Mouse (Mus musculus): ENCODE results near the gene Cd59a.
A peak's percentile ranks its signal among the peaks of the same experiment; 100 is the strongest.

DNA sequence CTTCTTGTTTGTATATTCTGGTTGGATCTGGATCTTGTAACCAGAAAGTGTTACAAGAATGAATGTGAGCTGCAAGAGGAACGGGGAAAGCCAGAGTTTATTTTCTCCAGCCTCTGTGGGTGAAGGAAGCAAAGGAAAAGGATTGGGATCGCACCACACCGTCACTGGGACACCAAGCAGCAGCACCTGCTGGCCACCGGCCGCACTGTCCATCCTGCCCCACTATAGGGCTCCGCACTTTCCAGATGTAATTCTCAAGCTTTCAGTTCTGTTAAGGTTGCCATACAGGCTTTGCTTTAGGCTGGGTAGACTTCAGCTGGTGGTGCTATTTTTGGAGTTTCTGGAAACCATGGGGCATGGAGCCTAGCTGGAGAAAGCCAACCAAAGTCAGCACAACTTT is 24.7 kb downstream of the Cd59a start:
- TF ChIP-seq CTCF (conservative IDR thresholded peaks at IDR 0.05; ENCODE audit: insufficient read depth, insufficient read length, low read depth, low read length) (0 out of 2 replicates have a peak, but pooled peaks have one; percentile 12), POLR2A (IDR thresholded peaks at IDR 0.05; ENCODE audit: low read depth, low read length) (no peak)
